Mouse (Mus musculus) heart, adult 2 months (tissue): ENCODE results near the gene Tnik.

Experiments used
- CTCF ChIP-seq: fragments of 200-600 bp; IDR thresholded peaks from 2 replicates; pipeline ENCODE4 v1.8.1; 2022; ENCODE audit warnings: antibody characterized with exemption, mild to moderate bottlenecking, moderate library complexity
- EP300 ChIP-seq: fragments of 200-500 bp; IDR thresholded peaks from 2 replicates; pipeline ENCODE4 v1.6.1; 2011; ENCODE audit warnings: low read depth, low read length, control low read depth; ENCODE audit not compliant: insufficient read depth

DNA sequence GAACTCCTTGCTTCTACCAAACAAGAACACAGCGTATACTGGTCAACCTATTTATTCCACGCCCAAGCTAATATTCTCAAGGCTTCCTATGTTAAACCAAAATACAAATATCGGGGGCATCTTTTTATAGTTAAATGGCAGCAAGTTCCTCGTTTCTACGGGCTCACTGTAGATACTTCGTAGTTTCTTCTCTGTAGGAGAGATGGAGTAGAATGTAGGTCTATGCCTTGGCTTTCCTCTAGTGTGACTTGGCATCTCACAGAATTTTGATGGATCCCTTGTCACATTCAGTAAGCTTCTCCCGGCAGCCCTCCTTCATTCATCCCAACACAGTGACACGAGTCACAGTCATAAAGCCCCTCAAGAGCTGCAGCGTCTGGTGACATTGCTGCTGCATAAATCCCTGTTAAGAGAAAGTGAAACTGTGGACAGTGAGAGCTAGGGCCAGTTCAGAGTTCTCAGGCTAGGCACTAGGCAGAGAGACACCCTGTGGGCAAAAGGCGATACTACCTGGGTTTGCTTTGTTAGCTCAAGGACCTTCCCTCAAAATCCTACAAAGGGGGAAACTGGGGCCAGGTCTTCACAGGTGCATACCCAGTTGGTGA lies 280.5 kb downstream of the Tnik start:
- TF ChIP-seq CTCF (peak; percentile 77), EP300 (0 out of 2 replicates have a peak, but pooled peaks have one; percentile 28)
